In genomic region chr19:55537691-55538090, GRCm38 (mm10) we compare ENCODE assay signal across 8 mouse cellular contexts.
DNase-seq lines count a peak whose midpoint lies in the region; ATAC-seq and TF ChIP-seq lines count a peak whose summit lies in the region.

No protein-coding gene starts in this region.

- H3K4me3 ChIP-seq in intestine, embryonic 14.5 days (ENCODE audit: low read depth, low read length): no peak overlapping the region
- H3K4me3 ChIP-seq in liver, postnatal 0 days (ENCODE audit: low read depth, low read length): no peak overlapping the region

- peak; percentile 49 for DNase-seq in gastrocnemius, postnatal 14 days
- no peak for DNase-seq in gastrocnemius, postnatal 25 days
- DNase-seq in B cell, adult 2 months: peak; percentile 56 to 63
- DNase-seq in intestine, embryonic 14.5 days (ENCODE audit: low spot score): peak; percentile 76
- peak; percentile 55 for DNase-seq in liver, postnatal 0 days

- TF ChIP-seq CTCF in liver, postnatal 0 days (IDR thresholded peaks at IDR 0.05; ENCODE audit: low read depth): peak; percentile 65

- no peaks in the 10 kb centered on the region for H3K27me3 ChIP-seq in intestine, embryonic 14.5 days (replicated peaks; ENCODE audit: control insufficient read depth, insufficient read depth, low read length)
- no peaks in the 10 kb centered on the region for H3K27me3 ChIP-seq in liver, postnatal 0 days (ENCODE audit: insufficient read depth, low read length)

- H3K36me3 ChIP-seq in intestine, embryonic 14.5 days (ENCODE audit: control insufficient read depth, insufficient read depth, low read length): no peaks in the 10 kb centered on the region
- 0 out of 2 replicates have a peak, but pooled peaks cover 2% of the 10 kb centered on the region for H3K36me3 ChIP-seq in liver, postnatal 0 days (replicated peaks; ENCODE audit: insufficient read depth, low read length)

- no peak overlapping the region for H3K9ac ChIP-seq in intestine, embryonic 14.5 days (ENCODE audit: low read length)
- H3K9ac ChIP-seq in liver, postnatal 0 days (replicated peaks): no peak overlapping the region

- intact Hi-C loops in gastrocnemius, postnatal 14 days (cut with DNase I; ENCODE audit: low total_unique reads): no loop called here

- 0 out of 2 replicates have a peak, but pooled peaks have one; percentile 36 for ATAC-seq in common myeloid progenitor, adult 5-6 weeks (replicated peaks; ENCODE audit: low read depth, poor library complexity, severe bottlenecking)
- ATAC-seq in intestine, embryonic 14.5 days (replicated peaks; ENCODE audit: low FRiP score, low TSS enrichment, low read depth): no peak
- ATAC-seq in liver, postnatal 0 days: peak; percentile 56; the same call in 1 of the 2 replicates
- no peak for ATAC-seq in erythroblast, adult 5-6 weeks (replicated peaks; ENCODE audit: low FRiP score, poor library complexity, severe bottlenecking)
- no peak for ATAC-seq in erythroid progenitor cell, adult 5-6 weeks (replicated peaks; ENCODE audit: low FRiP score, poor library complexity, severe bottlenecking)

- no peak overlapping the region for H3K27ac ChIP-seq in intestine, embryonic 14.5 days (ENCODE audit: low read depth)
- no peak overlapping the region for H3K27ac ChIP-seq in liver, postnatal 0 days (ENCODE audit: low read depth)

- WGBS in intestine, embryonic 14.5 days: 44% methylated on average over 6 of the region's 6 CpGs
- WGBS in liver, postnatal 0 days (ENCODE audit: insufficient replicate concordance): 52% methylated on average over 6 of the region's 6 CpGs

- no peak for TF ChIP-seq EP300 in liver, postnatal 0 days (IDR thresholded peaks at IDR 0.05; ENCODE audit: low read depth)

- peaks cover 9% of the 10 kb centered on the region for H3K4me1 ChIP-seq in intestine, embryonic 14.5 days (replicated peaks; ENCODE audit: control insufficient read depth, insufficient read depth, low read length)
- no peaks in the 10 kb centered on the region for H3K4me1 ChIP-seq in liver, postnatal 0 days (ENCODE audit: insufficient read depth)

- no peaks in the 10 kb centered on the region for H3K9me3 ChIP-seq in intestine, embryonic 14.5 days (ENCODE audit: control insufficient read depth, low read length)
- no peaks in the 10 kb centered on the region for H3K9me3 ChIP-seq in liver, postnatal 0 days (ENCODE audit: low read length)

- H3K4me2 ChIP-seq in intestine, embryonic 14.5 days (ENCODE audit: low read length): no peak overlapping the region
- H3K4me2 ChIP-seq in liver, postnatal 0 days (ENCODE audit: low read depth, low read length): no peak overlapping the region

Comparison
In these comparisons a context has a peak if more than half of its experiments do, and no peak if none do; other contexts are left out.
1. ATAC-seq: peak in common myeloid progenitor, adult 5-6 weeks (single experiment) and liver, postnatal 0 days (single experiment); none in intestine, embryonic 14.5 days (single experiment), erythroblast, adult 5-6 weeks (single experiment) and erythroid progenitor cell, adult 5-6 weeks (single experiment).